Mouse (Mus musculus) kidney, embryonic 14.5 days (tissue): ENCODE results near the gene Tmem39a. TPM values are rescaled to one million over a fixed set of nuclear protein-coding genes. Genes with fewer than 3 reads are reported as not detected.

Experiments used
- ATAC-seq: fragments of 200-750 bp; cut with Nextera tagmentation; 2 replicates; pipeline ENCODE4 v1.8.0; 2017; ENCODE audit warnings: moderate number of reproducible peaks, mild to moderate bottlenecking, moderate TSS enrichment, moderate library complexity; ENCODE audit not compliant: low FRiP score, low TSS enrichment
- H3K27ac ChIP-seq: fragments of 300-500 bp; sonication (generic); 2 replicates; pipeline ENCODE4 v1.5.1; 2014; ENCODE audit warnings: low read depth, mild to moderate bottlenecking, low read length, moderate library complexity, mixed read lengths
- H3K27me3 ChIP-seq: fragments of 300-500 bp; sonication (generic); 2 replicates; pipeline ENCODE4 v1.6.1; 2014; ENCODE audit warnings: mild to moderate bottlenecking, low read length; ENCODE audit not compliant: control insufficient read depth, insufficient read depth
- H3K36me3 ChIP-seq: fragments of 300-500 bp; sonication (generic); 2 replicates; pipeline ENCODE4 v1.6.1; 2014; ENCODE audit warnings: low read length, mixed read lengths; ENCODE audit not compliant: control insufficient read depth, insufficient read depth
- H3K4me1 ChIP-seq: fragments of 300-500 bp; sonication (generic); 2 replicates; pipeline ENCODE4 v1.6.1; 2014; ENCODE audit warnings: low read length, mixed read lengths; ENCODE audit not compliant: control insufficient read depth, insufficient read depth
- H3K4me2 ChIP-seq: fragments of 300-500 bp; sonication (generic); replicated peaks from 2 replicates; pipeline ENCODE4 v1.6.1; 2014; ENCODE audit warnings: low read depth, mild to moderate bottlenecking, low read length
- H3K4me3 ChIP-seq: fragments of 300-500 bp; sonication (generic); 2 replicates; pipeline ENCODE4 v1.5.1; 2014; ENCODE audit warnings: mild to moderate bottlenecking, low read length
- H3K9ac ChIP-seq: fragments of 300-500 bp; sonication (generic); 2 replicates; pipeline ENCODE4 v1.6.1; 2014; ENCODE audit warnings: low read depth, mild to moderate bottlenecking, low read length, moderate library complexity
- H3K9me3 ChIP-seq: fragments of 300-500 bp; sonication (generic); 2 replicates; pipeline ENCODE4 v1.6.1; 2016; ENCODE audit warnings: low read length; ENCODE audit not compliant: control insufficient read depth
- WGBS: fragments of 180-500 bp; shearing (Covaris S2); extraction: QIAGEN DNeasy Blood & Tissue Kit; methylation state at CpG from one replicate; pipeline ENCODE4 v1.1.7; 2014; 5-methylcytosine and 5-hydroxymethylcytosine counted together
- polyA plus RNA-seq: library from polyadenylated mRNA; unstranded; fragments of >200 nt; fragmentation: Nextera tagmentation; extraction: Ambion mirVana; gene quantifications from 2 replicates; pipeline ENCODE4 v1.2.1, GENCODE M21; 2014

Gene Tmem39a
- polyA plus RNA-seq, 1 experiment from 2014 or later, result 121 TPM

- no peak overlapping the region for H3K4me2 ChIP-seq
- 24% methylated on average over 6 of the region's 6 CpGs for WGBS
- H3K4me1 ChIP-seq, result no peaks in the 10 kb centered on the region
- no peak for ATAC-seq
- no peaks in the 10 kb centered on the region for H3K9me3 ChIP-seq
- H3K9ac ChIP-seq, result no peak overlapping the region
- H3K27me3 ChIP-seq, result no peaks in the 10 kb centered on the region
- H3K4me3 ChIP-seq, result no peak overlapping the region
- H3K27ac ChIP-seq, result no peak overlapping the region
- 0 out of 2 replicates have a peak, but pooled peaks cover 3% of the 10 kb centered on the region for H3K36me3 ChIP-seq
These were observed 60.6 kb downstream of the Tmem39a start for GRCm38 (mm10) chr16:38619054-38619453.

- WGBS, result 92% methylated on average over 16 of the region's 16 CpGs
- no peaks in the 10 kb centered on the region for H3K4me1 ChIP-seq
- 0 out of 2 replicates have a peak, but pooled peaks cover 3% of the 10 kb centered on the region for H3K36me3 ChIP-seq
- no peak overlapping the region for H3K9ac ChIP-seq
- no peaks in the 10 kb centered on the region for H3K27me3 ChIP-seq
- no peak overlapping the region for H3K27ac ChIP-seq
- no peak for ATAC-seq
- no peak overlapping the region for H3K4me3 ChIP-seq
- H3K4me2 ChIP-seq, result no peak overlapping the region
- H3K9me3 ChIP-seq, result no peaks in the 10 kb centered on the region
These were observed 62.4 kb downstream of the Tmem39a start for GRCm38 (mm10) chr16:38620696-38621450.

DNA sequence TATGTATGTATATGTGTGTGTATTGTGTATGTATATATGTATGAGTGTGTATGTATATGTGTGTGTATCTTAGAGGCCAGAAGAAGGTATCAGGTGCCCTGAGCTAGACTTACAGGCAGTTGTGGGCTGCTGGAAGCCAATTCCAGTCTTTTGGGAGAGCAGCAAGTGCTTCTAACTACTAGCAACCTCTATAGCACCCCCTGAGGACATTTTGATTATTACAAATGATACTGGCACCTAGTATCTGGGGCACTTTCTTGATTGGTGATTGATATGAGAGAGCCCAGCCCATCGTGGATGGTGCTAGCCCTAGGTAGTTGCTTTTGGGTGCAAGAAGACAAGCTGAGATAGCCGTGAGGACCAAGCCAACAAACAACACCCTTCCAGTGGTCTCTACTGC lies 63.8 kb downstream of the Tmem39a start:
- H3K36me3 ChIP-seq, result 0 out of 2 replicates have a peak, but pooled peaks cover 3% of the 10 kb centered on the region
- WGBS, result 72% methylated on average over 2 of the region's 2 CpGs
- H3K9me3 ChIP-seq, result no peaks in the 10 kb centered on the region
- no peak for ATAC-seq
- no peaks in the 10 kb centered on the region for H3K4me1 ChIP-seq
- no peak overlapping the region for H3K9ac ChIP-seq
- H3K27me3 ChIP-seq, result no peaks in the 10 kb centered on the region
- no peak overlapping the region for H3K4me3 ChIP-seq
- H3K27ac ChIP-seq, result no peak overlapping the region
- no peak overlapping the region for H3K4me2 ChIP-seq

GRCm38 (mm10) chr16:38624303-38624702 lies 65.8 kb downstream of the Tmem39a start:
- no peak for ATAC-seq
- no peak overlapping the region for H3K4me3 ChIP-seq
- no peak overlapping the region for H3K4me2 ChIP-seq
- no peak overlapping the region for H3K9ac ChIP-seq
- no peaks in the 10 kb centered on the region for H3K36me3 ChIP-seq
- H3K9me3 ChIP-seq, result no peaks in the 10 kb centered on the region
- no peaks in the 10 kb centered on the region for H3K27me3 ChIP-seq
- 80% methylated on average over 11 of the region's 11 CpGs for WGBS
- H3K27ac ChIP-seq, result no peak overlapping the region
- no peaks in the 10 kb centered on the region for H3K4me1 ChIP-seq

DNA sequence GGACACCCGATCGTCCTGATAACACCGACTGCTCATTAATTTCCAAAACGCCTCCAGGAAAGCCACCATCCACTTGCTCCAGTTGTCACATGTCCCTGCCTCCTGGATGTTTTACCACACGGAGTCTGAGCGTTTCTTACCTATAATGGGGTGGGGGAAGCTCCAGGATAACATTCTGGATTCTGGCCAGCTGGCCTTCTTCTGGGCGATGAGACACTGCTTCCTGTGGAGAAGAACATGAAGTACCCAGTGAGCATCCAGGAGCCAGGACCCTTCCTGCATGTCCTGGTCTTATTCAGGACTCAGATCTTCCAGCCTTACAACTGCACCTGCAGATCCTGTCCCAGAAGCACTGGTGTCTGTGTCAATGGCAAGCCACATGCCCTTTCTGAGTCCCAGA lies 66.9 kb downstream of the Tmem39a start:
- 80% methylated on average over 7 of the region's 7 CpGs for WGBS
- H3K4me1 ChIP-seq, result no peaks in the 10 kb centered on the region
- no peak overlapping the region for H3K4me2 ChIP-seq
- no peaks in the 10 kb centered on the region for H3K9me3 ChIP-seq
- no peaks in the 10 kb centered on the region for H3K36me3 ChIP-seq
- no peak for ATAC-seq
- H3K9ac ChIP-seq, result no peak overlapping the region
- H3K27ac ChIP-seq, result no peak overlapping the region
- no peaks in the 10 kb centered on the region for H3K27me3 ChIP-seq
- H3K4me3 ChIP-seq, result no peak overlapping the region

DNA sequence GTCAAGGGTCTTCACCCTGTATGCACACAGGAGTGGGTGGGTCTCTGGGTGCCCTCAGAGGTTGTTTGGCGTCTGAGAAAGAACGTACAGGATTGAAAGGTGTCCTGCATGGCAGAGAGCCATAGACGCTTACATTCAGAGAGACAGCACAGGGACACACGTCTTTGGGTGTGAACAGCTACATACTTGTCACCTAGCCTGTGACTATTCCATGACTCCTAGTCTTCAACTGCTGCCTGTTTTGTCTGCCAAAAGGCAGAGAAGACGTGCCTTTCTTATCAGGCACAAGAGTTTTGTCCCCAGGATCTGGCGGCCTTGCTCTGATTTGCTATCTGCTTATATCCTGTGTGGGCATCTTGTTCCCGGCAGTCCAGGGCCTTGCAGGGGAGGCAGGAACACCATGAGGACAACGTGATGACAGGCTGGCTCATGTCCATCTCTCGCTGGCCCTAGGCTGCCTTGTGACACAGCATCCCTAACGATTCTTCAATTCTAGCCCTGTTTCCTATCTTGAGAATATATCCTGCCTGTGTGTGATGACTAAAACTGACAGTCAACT lies 67.4 kb downstream of the Tmem39a start:
- no peaks in the 10 kb centered on the region for H3K27me3 ChIP-seq
- H3K27ac ChIP-seq, result no peak overlapping the region
- H3K4me3 ChIP-seq, result no peak overlapping the region
- 80% methylated on average over 10 of the region's 10 CpGs for WGBS
- no peak for ATAC-seq
- H3K9ac ChIP-seq, result no peak overlapping the region
- H3K4me1 ChIP-seq, result no peaks in the 10 kb centered on the region
- H3K4me2 ChIP-seq, result no peak overlapping the region
- H3K9me3 ChIP-seq, result no peaks in the 10 kb centered on the region
- no peaks in the 10 kb centered on the region for H3K36me3 ChIP-seq

- Histone ChIP-seq H3K9me3 (no peaks in the 10 kb centered on the region), H3K4me1 (no peaks in the 10 kb centered on the region), H3K9ac (no peak overlapping the region), H3K27ac (no peak overlapping the region), H3K27me3 (no peaks in the 10 kb centered on the region), H3K4me3 (no peak overlapping the region), H3K36me3 (no peaks in the 10 kb centered on the region; the same call in 1 of the 2 replicates), H3K4me2 (no peak overlapping the region)
- 66% methylated on average over 6 of the region's 6 CpGs for WGBS
- ATAC-seq, result peak; percentile 57; the same call in 1 of the 2 replicates
These were observed 73.6 kb downstream of the Tmem39a start for GRCm38 (mm10) chr16:38632147-38632546.

GRCm38 (mm10) chr16:38635833-38636390 lies 77.4 kb downstream of the Tmem39a start:
- no peak overlapping the region for H3K9ac ChIP-seq
- H3K27me3 ChIP-seq, result no peaks in the 10 kb centered on the region
- no peak overlapping the region for H3K27ac ChIP-seq
- no peak overlapping the region for H3K4me3 ChIP-seq
- H3K36me3 ChIP-seq, result no peaks in the 10 kb centered on the region; the same call in 1 of the 2 replicates
- 78% methylated on average over 8 of the region's 8 CpGs for WGBS
- no peaks in the 10 kb centered on the region for H3K9me3 ChIP-seq
- no peak overlapping the region for H3K4me2 ChIP-seq
- H3K4me1 ChIP-seq, result no peaks in the 10 kb centered on the region
- no peak for ATAC-seq

GRCm38 (mm10) chr16:38636682-38637081 lies 78.2 kb downstream of the Tmem39a start:
- Histone ChIP-seq H3K27ac (no peak overlapping the region), H3K9ac (no peak overlapping the region), H3K4me1 (no peaks in the 10 kb centered on the region), H3K27me3 (no peaks in the 10 kb centered on the region), H3K4me2 (no peak overlapping the region), H3K4me3 (no peak overlapping the region), H3K36me3 (no peaks in the 10 kb centered on the region; the same call in 1 of the 2 replicates), H3K9me3 (no peaks in the 10 kb centered on the region)
- 57% methylated on average over 9 of the region's 9 CpGs for WGBS
- no peak for ATAC-seq
